Mouse (Mus musculus): ENCODE results near the gene March4.

DNA sequence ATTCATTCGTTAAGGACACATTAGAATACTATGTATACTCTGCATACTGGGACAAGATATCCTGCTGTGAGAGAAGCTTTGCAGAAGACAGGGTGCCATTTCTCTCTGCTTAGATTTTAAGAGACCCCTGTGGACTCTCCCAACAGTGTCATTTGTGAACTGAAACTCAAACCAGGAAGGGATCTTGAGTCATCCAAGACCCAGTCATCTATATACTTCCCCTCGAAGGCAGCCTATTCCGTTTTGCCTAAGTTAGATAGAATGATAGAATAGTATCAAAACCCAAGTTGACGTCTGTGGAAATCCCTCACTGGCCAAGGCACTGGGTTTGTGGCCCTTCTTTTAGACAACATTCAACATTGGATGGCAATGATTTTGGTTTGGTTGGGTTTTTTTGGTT lies 7.5 kb downstream of the March4 start:
- TF ChIP-seq POLR2A (IDR thresholded peaks at IDR 0.05; ENCODE audit: low read depth, low read length) (no peak), CTCF (conservative IDR thresholded peaks at IDR 0.05; ENCODE audit: insufficient read depth, insufficient read length, low read depth, low read length) (no peak)
